Mouse (Mus musculus): ENCODE results near the gene Ly6g5b.

Ly6g5b gene

GRCm38 (mm10) chr17:35080248-35080647, 35.0 kb downstream of the Ly6g5b start:
- no peak for DNase-seq (ENCODE audit: low read depth, low spot score)

GRCm38 (mm10) chr17:35079778-35080177, 35.5 kb downstream of the Ly6g5b start:
- no peak for DNase-seq (ENCODE audit: low read depth, low spot score)

- DNase-seq (ENCODE audit: low read depth, low spot score): no peak
These were observed 37.4 kb downstream of the Ly6g5b start, which contains the start of gene Ly6g6d for GRCm38 (mm10) chr17:35077786-35078233. Gene Ly6g6d (minus strand): TSS chr17:35078065.

GRCm38 (mm10) chr17:35077285-35077684, 37.9 kb downstream of the Ly6g5b start:
- DNase-seq (ENCODE audit: low read depth, low spot score): no peak

- DNase-seq (ENCODE audit: low read depth, low spot score): no peak
These were observed 38.6 kb downstream of the Ly6g5b start, which contains the start of gene Ly6g6e for GRCm38 (mm10) chr17:35076507-35077176. Gene Ly6g6e (plus strand): TSS chr17:35076902.

GRCm38 (mm10) chr17:35074097-35074496, 41.1 kb downstream of the Ly6g5b start:
- no peak for DNase-seq (ENCODE audit: low read depth, low spot score)

GRCm38 (mm10) chr17:35071454-35071853, 43.8 kb downstream of the Ly6g5b start:
- DNase-seq (ENCODE audit: low read depth, low spot score): no peak

GRCm38 (mm10) chr17:35070556-35071229, 44.5 kb downstream of the Ly6g5b start:
- DNase-seq (ENCODE audit: low read depth, low spot score): no peak

GRCm38 (mm10) chr17:35068213-35068914, 46.9 kb downstream of the Ly6g5b start:
- no peak for DNase-seq (ENCODE audit: low read depth, low spot score)

- DNase-seq (ENCODE audit: low read depth, low spot score): no peak
These were observed 49.1 kb downstream of the Ly6g5b start, which contains the start of gene Mpig6b for GRCm38 (mm10) chr17:35066084-35066483. Gene Mpig6b (minus strand): TSS chr17:35066184.

- no peak for DNase-seq (ENCODE audit: low read depth, low spot score)
These were observed 50.0 kb downstream of the Ly6g5b start, which contains the start of gene Ly6g6c for GRCm38 (mm10) chr17:35064951-35065947. Gene Ly6g6c (plus strand): TSS chr17:35065388.

GRCm38 (mm10) chr17:35064378-35064877, 50.8 kb downstream of the Ly6g5b start:
- no peak for DNase-seq (ENCODE audit: low read depth, low spot score)
